Mouse (Mus musculus) hematopoietic stem cell, adult 5-6 weeks (primary cell): Measurements from ENCODE around the gene Ddx59. TPM values are rescaled to one million over a fixed set of nuclear protein-coding genes. Genes with fewer than 3 reads are reported as not detected.

Experiments
- ATAC-seq, 2 experiments: fragments of 125-278 bp in 1 of 2; replicated peaks in 1 of 2; 2 replicates each; pipeline ENCODE4 v1.8.0; 2016 to 2017; ENCODE audit warnings: inconsistent platforms in 2 of 2, mild to moderate bottlenecking in 2 of 2, moderate number of reproducible peaks in 2 of 2, low read depth in 1 of 2, moderate TSS enrichment in 1 of 2; ENCODE audit not compliant: low FRiP score in 2 of 2, poor library complexity in 2 of 2, severe bottlenecking in 2 of 2, insufficient read depth in 1 of 2, low TSS enrichment in 1 of 2
- total RNA-seq: library from RNA; stranded (forward); fragments of 172-1452, 232-1000 nt; gene quantifications from 2 replicates; pipeline ENCODE4 v1.2.3, GENCODE M21; 2017

Gene Ddx59
- 11.1 and 22.2 TPM in 2 replicates for total RNA-seq

GRCm38 (mm10) chr1:136414798-136415755 lies at the start of gene Ddx59:
Gene Ddx59, plus strand, starts transcription at chr1:136415271.
- ATAC-seq: peak; percentile 90 to 93

DNA sequence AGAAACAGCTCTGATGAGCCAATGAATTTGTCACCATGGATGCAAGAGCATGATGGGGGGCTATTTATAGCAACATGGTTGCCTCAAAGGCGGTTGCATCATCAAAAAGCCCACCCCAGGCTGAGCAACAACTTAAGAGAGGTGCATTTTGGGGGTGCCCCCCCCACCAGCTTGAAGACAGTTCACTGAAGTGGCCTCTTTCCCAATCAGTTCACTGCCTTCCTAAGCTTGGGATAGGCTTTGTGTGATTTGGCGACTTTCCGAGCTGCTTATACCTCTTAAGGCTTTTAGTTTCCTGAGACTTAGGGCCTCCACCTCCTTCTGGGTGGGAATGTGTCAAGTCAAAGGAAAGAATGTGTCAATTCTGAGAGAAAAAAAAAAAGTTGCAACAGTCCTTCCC lies 49.1 kb upstream of the Ddx59 start:
- no peak for ATAC-seq

DNA sequence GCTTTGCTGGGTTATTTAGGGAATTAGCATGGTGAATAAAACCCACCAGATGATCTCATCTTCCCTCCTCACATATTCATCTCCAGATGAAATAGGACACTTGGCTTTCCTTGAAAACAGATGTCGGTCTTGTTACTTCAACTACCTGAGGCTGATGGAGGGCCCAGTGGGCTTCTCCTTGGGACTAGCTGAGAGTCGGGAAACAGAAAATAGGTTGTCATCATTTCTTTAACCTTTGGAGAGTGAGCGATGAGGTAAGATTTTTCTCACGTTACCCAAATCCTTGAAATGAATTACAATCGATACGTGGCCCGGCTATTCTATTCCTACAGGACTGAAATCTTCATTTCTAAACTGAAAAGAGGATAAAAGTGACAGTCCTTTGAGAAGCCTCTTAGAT lies 35.8 kb upstream of the Ddx59 start:
- ATAC-seq: no peak

DNA sequence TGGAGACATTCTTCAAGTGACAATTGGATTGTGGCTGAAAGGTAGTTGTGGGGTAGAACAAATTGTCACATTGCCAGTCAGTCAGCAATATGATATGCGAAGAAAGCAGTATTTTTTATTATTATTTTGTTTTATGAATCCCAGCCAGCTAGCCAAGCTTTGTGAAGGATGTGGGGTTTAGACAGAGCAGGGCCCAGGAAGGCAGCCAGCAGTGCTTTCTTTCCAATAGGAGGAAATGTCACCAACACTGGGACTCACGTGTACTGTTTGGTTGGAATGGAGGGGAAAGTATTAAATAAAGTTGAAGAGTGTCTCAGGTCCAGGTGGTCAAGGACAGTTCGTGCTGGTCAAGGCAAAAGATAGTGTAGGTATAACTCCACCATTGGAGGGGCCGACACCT lies 34.9 kb upstream of the Ddx59 start:
- ATAC-seq: no peak

GRCm38 (mm10) chr1:136380606-136381005 lies 34.5 kb upstream of the Ddx59 start:
- no peak for ATAC-seq

DNA sequence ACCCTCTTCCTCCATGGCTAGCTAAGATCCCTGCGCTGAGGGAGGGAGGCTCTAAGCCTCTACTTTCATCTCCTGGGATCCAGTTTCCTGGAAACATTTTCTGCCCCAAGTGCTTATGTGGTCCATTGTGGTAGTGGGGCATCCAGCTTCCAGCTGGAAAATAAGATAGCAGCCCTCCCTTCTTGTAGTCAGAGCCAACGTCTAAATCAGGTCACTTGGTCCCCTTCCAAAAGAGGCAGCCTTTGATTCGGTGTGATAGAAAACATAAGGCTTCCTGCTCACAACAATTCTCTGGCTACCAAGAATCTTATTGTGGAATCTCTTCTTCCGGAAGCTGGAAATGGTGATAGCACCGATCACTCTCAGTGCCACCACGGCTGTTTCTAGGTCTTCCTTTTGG lies 33.9 kb upstream of the Ddx59 start:
- ATAC-seq: no peak

DNA sequence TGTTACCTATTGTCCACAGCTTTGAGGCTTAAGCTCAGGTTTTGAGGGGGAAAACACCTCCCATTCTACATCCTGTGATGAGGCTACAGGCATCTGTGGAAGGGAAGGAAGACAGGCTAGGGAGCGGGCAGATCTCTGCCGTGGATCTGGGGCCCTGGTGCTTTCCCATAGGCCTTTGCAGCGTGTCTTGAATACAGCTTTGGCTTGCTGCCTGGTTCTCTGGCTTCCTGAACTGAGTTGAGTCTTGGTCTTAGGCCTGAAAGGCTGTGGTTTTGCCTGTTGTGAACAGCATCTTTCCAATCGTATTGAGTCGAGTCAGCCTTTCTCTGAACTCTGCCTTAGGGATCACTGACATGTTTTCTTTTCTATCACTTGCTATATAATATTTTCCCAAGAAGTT lies 33.5 kb upstream of the Ddx59 start:
- ATAC-seq: peak; percentile 21 to 49; a peak in 2 of 4 replicates

DNA sequence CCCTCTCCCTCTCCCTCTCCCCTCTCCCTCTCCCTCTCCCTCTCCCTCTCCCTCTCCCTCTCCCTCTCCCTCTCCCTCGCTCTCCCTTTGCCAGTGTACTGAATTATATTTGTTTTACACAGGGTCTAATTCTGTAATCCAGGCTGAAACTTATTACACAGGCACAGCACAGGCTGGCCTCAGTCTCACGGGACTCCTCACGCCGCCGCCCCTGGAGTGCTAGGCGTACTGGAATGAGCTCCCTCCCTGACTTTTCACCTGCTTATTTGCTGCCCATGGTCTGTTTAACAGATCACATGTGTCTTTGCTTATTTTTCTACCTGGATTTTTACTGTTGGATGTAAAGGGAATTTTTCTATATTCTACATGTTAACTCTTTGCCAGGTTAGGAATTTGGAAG lies 28.2 kb upstream of the Ddx59 start:
- no peak for ATAC-seq

DNA sequence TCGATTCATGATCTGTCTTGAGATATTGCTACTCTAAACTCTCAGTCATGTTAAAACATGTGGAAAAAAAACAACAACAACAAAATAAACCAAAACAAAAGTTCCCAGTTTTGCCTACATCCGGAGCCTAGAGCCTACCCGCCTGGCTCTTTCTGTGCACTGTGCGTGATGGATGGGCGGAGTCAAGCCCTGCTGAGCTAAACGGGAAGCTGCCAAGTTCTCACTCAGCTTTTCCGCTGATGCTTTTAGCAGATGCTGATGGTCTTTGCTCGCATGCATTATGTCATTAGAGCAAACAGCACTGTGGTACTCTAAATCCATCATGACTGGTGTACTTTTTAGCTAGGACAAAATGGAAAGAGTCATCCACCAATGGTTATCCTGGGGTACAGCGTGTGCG lies 20.6 kb upstream of the Ddx59 start:
- ATAC-seq: peak; percentile 46 to 71; a peak in 3 of 4 replicates

DNA sequence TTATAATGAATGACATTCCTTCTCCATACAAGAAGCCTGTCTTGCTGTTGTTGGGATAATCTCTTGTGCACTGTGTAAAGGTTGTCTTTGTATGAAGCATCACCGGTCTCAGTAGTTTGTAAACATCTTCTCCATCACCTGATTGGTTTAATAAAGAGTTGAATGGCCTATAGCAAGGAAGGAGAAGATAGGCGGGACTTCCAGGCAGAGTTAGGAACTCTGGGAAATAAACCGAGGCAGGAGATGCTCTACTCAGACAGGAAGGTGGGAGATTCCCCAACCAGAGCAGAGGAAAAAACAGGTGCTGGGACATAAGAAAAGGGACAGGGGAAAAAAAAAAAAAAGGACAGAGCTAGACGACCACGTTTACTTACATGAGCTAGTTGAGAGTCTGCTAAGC lies 20.0 kb upstream of the Ddx59 start:
- no peak for ATAC-seq

GRCm38 (mm10) chr1:136401281-136401680 lies 13.8 kb upstream of the Ddx59 start:
- no peak for ATAC-seq

GRCm38 (mm10) chr1:136409631-136410030 lies 5.4 kb upstream of the Ddx59 start:
- no peak for ATAC-seq

GRCm38 (mm10) chr1:136415756-136416126 lies 670 bp downstream of the Ddx59 start:
- ATAC-seq: no peak

DNA sequence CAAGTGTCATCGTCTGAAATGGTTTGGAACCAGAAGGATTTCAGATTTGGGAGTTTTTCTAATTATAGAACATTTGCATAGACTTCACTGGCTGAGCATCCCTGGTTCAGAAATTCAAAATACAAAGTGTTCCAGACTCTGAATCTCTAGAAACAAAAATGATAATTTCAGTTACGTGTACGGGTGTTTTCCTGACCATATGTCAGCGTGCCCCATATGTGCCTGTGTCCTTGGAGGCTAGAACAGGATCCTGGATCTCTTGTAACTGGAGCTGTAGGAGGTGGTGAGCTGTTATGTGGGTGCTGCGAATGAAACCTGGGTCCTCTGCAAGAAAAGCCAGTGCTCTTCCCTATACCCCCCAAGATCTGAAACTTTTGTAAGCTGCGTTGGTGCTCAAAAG lies 3.3 kb downstream of the Ddx59 start:
- no peak for ATAC-seq

DNA sequence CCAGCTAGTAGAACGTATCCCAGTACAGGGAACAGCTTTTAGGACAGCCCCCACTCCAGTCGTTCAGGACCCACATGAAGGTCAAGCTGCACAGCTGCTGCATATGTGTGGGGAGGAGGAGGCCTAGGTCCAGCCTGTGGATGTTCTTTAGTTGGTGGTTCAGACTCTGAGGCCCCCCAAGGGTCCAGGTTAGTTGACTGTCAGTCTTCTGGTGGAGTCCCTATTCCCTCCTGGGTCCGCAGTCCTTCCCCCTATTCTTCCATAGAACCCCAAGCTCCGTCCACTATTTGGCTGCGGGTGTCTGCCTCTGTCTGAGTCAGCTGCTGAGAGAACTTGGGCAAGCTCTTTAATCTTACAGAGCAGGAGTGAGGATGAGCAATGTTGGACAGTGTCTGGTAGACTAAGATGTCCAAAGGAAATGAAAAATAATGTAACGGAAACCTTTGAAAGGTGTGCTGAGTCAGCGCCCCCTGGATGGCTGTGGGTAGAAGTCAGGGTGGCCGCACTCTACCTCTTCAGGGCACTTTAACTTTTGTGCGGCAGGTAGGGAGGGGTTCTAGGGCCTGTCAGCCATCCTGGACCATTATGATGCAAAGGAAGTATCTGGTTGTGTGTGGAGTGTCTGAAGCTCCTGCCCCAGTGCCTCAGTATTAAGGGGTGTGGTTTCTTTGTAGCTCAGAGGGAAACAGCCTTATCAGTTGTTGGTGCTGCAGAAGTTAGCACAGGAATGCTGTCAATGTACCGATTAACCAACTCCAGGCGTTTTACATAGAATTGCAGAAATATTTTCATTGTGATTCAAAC lies 12.3 kb downstream of the Ddx59 start:
- no peak for ATAC-seq

- no peak for ATAC-seq
These were observed 13.9 kb downstream of the Ddx59 start for GRCm38 (mm10) chr1:136428981-136429380.

- ATAC-seq: no peak
These were observed 15.2 kb downstream of the Ddx59 start for GRCm38 (mm10) chr1:136430126-136430818.

DNA sequence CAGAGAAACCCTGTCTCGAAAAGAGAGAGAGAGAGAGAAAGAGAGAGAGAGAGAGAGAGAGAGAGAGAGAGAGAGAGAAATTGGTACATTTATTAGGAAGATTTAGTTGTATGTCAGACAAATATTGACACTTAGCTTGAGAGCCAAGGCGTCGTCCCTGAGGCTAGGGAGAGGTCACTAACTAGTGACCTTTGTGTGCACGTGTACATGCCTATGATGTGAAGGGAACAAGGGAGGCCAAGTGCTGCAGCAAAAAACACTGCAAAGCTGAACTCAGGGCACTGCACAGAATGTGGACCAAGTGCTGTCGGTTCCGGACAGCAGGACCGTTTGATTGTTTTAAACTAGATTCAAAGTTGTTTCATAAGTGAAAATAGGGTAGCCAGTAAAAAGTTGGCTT lies 25.7 kb downstream of the Ddx59 start:
- no peak for ATAC-seq
